Mouse (Mus musculus): Measurements from ENCODE around the gene H1foo.
A peak's percentile ranks its signal among the peaks of the same experiment; 100 is the strongest.

H1foo gene

DNA sequence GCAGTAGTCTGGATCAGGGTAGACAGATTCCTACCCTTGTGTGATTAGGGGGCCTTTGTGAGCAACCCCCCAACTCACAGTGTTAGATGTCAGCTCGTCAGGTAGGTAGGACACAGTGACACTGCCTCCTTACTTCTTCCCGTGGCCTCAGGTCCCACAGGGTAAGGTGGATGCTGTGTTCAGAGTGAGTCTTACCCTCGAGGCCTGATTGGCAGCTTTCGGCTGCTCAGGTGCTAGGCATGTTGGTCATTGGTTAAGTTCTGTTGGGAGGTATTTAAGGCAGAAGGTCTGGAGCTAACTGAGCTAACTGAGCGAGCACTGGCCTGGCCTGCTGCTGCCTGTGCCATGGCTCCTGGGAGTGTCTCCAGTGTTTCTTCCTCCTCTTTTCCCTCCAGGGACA, at the start of gene H1foo:
Gene H1foo, plus strand, starts transcription at position 301 of the 400 bp plus-strand sequence.
- no peak for DNase-seq (ENCODE audit: low spot score)

DNA sequence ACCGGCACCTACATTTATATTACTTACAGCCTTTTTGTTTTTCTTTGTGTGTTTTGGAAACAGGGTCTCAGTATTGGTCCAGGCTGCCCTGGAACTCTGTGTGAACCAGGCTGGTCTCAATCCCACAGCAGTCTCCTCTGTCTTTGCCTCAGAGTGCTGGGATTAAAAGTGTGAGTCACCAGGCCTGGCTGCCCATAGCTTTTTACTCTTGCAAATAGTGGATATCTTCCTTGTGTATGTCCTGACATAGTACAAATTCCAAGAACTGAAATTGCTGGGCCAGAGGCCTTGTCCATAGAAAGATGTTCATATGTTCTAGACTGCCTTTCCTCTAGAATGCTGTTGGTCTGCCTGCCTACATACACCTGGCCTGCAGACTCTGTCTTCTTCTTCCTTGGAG, 48.4 kb upstream of the H1foo start:
- DNase-seq (ENCODE audit: low spot score) = no peak

DNA sequence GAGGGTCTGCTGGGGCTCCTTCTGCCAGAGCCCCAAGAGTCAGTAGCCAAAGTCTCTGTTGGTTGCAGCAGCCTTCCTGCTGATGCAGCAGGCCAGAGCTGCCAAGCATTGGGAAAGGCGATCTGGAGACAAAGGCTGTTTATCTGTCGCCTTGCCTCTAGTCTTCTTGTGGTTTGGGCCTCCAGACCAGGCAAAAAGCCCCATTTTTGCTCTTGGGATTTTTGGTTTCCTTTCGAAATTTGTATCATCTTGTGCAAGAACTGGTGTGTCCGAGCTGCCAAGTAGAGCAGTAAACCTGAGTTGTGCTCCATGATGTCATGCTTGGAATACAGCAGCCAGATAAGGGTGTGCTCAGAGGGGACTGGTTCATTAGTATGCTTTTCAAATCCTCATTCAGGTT, 47.6 kb upstream of the H1foo start:
- peak; percentile 49 for DNase-seq (ENCODE audit: low spot score)

DNA sequence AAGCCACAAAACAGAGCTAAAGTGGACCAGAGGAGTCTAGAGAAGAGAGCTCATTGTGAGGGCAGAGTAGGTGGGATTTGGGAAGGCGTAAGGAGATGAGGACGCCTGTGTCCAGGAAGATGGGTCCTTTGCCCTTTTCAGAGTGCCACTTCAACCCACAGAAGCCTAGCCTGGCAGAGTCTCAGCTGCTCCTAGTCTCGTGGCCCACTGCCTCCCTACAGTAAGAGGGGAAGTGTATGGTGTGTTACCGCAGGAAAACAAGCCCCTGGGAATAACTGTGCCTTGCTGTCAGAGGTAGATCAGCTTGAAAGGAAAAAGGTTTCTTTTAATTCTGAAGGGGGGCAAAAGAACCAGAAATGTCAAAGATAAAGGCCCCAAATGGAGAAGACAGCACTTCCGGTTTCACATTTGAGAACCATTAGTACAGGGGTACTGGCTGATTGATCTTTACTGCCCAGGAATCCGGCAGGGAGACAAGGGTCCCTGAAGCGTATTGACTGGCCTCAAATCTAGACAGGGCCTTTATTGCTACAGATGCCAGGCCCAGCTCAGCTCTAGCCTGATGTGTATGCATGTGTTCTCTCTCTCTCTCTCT, 46.7 kb upstream of the H1foo start:
- DNase-seq (ENCODE audit: low spot score) = no peak

DNA sequence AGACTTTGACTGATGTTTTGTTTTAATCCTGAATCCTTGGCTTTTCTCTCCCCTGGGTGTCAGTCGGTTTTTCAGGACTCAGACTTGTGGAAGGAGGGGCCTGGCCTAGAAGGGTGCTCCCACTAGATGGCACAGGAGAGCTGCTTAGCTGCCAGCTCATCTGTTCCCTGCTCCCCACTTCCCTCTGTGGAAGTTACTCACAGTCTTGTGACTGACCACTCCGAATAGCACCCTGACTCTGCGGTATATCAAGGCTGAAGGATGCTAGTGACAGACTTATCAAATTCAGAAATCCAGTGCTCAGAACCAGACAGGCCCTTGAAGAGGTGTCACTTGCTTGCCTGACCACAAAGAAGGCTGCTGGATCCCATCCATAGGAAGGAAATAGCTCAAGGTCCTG, 43.7 kb upstream of the H1foo start:
- peak; percentile 76 for DNase-seq (ENCODE audit: low spot score)

DNA sequence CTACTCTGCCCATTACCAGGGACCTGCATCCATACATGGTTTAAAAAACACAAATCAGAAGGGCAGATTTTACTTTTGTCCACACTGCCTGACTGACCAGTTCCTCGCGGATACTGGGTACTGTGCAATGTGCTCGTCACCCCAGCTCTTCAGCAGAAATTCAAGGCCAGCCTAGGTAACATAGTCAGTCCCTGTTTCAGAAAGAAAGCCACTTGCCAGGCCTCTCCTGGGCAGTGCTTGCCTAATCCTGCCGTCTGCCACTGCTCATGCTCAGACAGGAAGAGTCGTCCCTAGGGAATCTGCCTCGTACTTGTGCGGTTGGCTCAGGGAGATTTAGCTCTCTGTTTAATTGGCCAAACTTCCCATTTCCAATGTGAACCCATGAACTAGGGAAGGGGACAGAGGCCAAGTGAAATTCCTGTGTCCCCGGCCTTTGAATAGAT, 43.2 kb upstream of the H1foo start:
- no peak for DNase-seq (ENCODE audit: low spot score)

DNA sequence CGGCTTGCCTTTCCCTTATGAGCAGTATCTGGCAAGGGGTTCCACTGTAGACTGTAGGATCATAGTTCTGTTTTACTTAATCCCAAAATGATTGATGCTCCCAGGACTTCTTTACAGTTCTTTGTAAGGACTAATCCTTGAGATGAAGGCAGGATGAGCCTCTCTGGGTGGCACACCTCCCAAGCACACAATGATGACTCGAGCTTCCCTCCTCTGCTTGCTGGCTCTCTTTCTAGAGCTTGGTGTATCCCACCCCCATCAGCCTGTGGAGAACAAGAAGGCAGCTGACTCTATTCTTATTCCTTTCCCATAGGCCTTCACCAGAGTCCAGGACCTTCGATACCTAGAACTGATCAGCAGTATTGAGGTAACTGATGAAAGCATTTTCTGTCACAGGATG, 42.2 kb upstream of the H1foo start:
- DNase-seq (ENCODE audit: low spot score) = no peak

DNA sequence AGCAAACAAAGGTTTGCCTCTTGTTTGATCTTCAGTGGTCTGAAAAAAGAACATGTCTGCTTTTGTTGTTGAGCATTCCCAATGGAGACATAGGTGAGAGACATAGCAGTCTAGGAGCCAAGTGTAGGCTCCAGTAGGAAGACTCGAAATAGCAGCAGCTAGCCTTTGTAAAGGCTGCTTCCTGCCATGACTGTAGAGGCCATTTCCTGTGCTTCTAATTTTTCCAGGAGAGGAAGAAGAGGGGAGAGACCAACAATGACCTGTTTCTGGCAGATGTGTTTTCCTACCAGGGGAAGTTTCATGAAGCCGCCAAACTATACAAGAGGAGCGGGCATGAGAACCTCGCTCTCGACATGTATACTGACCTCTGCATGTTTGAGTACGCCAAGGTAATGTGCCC, 39.2 kb upstream of the H1foo start:
- no peak for DNase-seq (ENCODE audit: low spot score)

DNA sequence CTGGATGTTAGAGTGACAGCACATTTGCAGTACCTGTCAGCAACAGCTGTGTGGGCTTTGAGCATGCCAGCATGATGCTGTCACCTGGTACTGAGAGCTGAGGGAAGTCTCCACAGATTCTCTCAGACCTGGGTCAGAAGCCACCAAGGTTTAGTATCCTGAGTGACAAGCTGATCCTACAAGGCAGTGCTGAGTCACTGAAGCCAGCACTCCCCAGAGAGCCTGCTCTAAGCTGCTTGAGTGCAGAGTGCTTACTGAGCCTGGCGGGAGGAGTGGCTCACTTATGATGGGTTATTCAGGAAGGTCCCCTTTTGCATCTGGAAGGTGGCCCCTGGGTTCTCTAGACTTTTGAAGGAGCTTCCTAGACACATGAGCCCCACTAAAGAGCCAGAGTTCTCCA, 38.3 kb upstream of the H1foo start:
- DNase-seq (ENCODE audit: low spot score) = no peak

DNA sequence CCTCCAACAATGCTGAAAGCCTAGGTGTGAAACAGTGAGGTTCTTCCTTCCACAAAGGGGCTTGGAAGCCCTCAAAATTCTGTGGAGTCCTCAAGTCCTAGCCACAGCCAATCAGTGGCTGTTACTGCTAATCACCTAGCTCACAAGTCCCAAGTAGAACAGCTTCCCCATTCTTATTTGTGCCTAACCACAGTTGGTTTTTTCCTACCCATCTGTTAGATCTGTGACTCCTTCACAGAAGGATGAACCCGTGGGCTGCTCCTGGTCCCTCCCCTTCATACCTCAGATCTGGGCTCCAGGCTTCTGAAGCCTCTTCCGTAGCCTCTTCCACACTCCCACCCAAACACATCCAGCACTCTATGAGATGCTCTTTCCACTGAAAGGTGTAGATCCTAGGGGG, 37.9 kb upstream of the H1foo start:
- no peak for DNase-seq (ENCODE audit: low spot score)

DNA sequence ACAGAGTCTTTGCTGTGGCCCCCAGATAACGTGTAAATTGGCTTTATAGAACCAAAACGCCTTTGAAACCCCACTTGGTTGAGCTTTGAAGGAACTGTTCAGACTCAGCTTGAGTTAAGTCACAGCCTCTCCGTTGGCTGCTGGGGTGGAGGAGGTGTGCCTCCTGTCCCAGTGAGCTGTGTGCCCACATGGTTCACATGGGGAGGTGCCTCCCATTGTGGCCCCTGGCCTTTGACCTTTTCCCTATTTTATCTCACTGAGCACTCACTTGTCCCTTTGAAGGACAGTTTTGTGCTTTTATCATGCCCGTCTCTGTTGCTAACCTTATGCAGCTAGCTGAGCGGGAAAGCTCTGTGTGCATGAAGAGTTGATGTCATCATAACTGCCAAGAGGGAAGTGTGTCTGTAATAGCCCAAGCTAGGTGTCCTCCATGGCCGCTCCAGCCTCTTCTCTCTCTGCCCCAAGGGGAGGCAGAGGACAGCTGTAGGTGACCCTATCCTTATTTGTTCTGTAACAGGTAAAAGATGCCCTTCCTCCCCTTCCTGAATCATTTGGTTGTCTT, 36.2 kb upstream of the H1foo start:
- DNase-seq (ENCODE audit: low spot score) = no peak

DNA sequence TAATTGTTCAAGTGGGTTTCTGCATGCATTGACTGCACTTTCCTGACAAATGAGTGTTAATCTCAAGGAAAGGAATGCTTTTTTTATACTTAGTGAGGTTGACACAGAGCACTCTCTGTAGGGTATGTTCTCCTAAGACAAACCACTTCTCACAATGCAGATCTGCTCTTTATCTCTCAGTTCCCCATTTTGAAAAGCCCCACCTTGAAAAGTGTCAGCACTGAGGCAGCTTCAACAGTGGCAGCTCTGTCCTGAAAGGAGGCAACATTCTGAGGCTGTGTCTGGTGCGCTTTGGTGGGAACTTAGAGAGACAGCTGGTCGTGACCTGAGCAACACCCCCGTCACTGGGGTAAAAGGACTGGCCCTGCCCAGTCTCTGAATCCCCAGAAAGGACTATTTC, 35.7 kb upstream of the H1foo start:
- DNase-seq (ENCODE audit: low spot score) = no peak

DNA sequence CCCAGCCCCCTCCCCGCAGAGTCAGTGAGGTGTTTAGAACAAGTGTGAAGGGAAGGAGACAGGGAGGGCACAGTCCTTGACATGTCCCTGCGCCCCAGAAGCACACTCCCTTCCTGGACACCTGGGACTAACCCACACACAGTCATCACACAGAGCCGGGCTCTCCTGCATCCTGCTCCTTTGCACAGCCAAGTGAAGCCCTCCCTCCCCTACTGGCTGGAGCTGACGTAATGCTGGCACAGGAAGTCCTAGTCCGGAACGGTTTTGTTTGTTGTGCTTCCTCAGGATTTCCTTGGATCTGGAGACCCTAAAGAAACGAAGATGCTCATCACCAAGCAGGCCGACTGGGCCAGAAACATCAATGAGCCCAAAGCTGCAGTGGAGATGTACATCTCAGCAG, 34.8 kb upstream of the H1foo start:
- no peak for DNase-seq (ENCODE audit: low spot score)

DNA sequence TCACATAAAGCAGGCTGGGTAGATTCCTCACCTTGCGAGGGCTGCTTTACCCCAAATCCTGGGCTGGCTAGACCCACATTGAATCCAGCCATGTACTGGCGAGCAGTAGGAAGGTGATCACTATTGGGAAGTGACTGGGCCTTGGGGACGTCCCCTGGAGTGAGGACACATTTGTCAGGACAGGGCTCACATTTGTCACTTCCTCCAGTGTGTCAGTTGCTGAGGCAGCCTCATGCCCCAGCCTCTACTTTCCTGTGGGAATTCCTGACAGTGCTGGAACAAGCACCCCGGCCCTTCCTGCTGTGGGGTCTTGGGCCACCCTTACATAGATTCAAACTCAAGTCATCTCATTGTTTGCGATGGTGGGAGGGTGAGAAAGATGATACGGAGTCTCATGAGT, 33.0 kb upstream of the H1foo start:
- DNase-seq (ENCODE audit: low spot score) = no peak

DNA sequence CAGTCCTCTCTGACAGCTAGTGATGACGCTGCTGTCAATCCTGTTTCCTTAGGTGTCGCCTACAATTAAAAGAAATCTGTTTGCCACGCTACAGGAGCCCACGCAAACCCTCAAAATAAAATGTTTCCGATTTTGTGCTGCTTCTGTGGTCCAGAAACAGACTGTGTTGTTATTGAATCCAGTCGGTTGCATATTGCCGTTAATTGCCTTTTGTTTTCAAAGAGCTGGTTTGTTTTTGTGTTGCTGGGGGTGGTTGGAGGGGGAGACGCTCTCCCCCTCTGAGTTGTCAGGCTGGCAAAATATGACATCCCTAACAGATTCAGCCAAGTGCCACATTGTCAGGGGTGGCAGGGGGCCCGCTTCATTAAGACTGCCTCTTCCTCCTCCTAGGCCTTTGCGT, 31.3 kb upstream of the H1foo start:
- DNase-seq (ENCODE audit: low spot score) = no peak

DNA sequence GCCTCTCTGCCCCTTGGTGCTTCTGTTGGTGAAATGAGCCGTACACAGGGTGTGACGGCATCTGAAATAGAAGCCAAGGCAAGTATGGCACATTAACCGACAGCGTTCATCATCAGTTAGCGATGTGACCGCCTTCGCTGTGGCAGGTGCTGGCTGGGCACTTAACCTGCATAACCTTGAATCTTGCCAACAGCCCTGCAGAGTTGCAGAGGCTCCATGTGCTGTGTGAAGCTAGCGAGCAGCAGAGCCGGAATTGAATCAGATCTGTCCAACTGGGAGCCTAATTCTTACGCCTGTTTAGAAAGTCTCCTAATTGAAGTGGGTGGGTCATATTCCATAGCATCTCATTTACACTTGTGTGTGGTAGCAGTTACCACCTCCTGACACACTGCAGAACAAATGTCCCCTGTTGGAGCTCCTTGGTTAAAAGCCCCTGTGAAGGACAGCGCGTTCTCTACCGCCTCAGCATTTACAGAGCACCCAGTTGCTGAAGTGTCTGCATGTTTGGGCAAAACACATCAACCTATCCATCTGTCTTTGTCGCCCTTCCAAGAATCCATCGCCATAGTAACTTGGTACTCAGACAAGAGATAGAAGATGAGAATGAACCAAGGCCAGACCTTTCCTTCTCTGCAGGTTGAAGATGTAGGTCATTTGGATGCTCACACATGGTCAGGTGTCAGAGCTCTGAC, 30.1 kb upstream of the H1foo start:
- no peak for DNase-seq (ENCODE audit: low spot score)

DNA sequence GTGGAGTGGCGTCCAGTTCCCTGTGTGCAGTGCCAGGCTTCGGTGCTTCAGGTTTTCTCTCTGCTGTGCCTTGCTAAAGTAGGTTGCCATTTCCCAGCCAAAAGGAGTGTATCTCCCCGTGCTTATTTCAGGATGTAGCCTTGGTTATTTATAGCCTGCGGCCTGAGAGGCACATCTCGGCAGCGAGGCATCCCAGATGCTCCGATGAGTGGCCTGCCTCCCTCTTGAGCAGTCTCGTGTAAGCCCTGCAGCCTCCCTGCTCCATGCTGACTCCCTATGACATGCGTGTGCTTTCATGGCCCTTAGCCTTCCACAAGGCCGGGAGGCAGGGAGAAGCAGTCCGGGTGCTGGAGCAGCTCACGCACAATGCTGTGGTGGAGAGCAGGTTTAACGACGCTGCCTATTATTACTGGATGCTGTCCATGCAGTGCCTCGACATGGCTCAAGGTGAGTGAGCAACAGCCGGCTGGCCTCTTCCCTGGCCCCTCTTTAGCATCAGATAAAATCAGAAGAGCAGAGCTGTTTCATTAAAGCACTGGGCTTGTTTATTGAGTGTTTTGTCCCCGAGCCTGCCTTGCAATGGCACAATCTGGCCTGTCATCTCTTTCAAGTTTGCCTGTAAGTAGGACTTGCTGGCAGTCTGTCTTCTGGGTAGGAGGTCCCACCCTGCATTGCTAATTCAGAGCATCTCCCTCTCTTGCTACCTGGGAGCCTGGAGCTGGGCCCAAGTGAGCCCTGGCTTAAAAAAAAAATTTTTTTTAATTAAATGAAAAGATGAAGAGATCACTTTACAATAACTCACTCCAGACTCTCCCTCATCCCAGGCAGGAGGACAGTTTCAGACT, 28.9 kb upstream of the H1foo start:
- DNase-seq (ENCODE audit: low spot score) = no peak

DNA sequence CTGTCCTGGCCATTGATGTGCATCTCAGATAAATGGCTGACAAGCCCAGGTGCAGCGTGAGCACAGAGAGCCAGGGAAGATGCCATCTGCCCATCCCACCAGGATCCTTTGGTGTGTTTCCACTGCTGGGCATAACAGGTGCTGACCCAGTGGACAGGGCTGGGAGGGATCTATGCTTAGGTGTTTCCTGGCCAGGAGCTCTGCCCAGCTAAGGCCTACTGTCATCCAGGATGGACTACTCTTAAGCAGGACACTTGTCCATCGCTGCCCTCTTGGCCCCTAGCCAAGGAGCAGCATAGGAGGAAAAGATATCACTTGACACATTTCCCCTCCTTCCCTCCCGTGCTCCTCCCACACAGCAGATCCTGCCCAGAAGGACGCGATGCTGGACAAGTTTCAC, 28.1 kb upstream of the H1foo start:
- DNase-seq (ENCODE audit: low spot score) = no peak

DNA sequence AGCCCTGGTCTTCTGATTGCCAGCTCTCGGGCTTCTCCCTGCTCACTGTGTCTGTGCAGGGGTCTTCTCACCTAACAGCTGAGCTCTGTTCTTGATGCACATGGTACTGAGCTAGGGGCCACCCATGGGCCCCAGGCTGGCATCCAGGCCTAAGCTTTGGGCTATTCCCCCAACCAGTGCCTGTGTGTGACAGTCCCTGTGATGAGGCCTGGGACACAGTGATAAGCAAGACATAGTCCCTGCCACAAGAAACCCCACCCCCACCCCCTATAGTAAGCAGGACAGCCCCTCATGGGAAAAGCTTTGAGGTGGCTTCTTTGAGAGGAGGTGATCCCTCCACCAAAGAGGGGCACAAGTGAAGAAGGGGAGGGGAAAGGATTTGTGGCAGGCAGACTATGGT, 26.1 kb upstream of the H1foo start:
- DNase-seq (ENCODE audit: low spot score) = no peak

DNA sequence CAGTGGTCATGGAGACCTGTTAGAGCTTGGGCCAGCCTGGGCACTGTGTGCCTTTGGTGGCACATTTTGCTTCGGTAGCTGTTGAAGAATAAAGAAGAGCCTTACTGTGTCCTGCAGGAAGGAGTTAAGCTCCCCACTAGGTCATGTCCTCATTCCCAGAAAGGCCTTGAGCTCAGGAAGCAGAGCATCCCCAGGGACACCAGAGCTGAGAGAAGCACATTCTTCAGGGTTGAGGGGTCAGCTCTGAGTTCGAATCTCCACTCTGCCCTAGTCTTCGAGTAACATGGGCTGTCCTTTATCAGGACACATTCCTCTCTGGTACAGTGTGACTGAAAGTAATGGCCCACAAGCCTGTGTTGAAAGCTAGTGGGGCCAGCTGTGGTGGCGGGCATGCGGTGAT, 24.9 kb upstream of the H1foo start:
- DNase-seq (ENCODE audit: low spot score) = no peak

DNA sequence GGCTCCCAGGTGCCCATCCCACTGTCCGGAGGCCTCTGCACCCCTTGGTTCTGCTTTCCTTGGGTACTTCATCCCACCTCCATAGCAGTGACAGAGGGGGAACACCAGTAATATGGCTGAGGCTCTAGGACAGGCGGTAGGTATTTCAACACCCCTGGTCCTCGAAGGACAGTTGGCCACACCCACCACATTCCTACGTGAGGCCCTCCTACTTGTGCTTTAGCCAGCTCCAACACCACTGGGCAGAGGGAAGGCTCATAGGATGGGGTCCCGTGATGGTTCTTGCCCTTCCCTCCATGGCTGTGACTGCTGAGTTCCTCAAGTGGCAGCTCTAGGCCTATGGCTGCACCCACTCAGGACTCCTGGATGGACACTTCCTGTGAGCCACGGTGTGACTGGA, 19.9 kb upstream of the H1foo start:
- DNase-seq (ENCODE audit: low spot score) = no peak

DNA sequence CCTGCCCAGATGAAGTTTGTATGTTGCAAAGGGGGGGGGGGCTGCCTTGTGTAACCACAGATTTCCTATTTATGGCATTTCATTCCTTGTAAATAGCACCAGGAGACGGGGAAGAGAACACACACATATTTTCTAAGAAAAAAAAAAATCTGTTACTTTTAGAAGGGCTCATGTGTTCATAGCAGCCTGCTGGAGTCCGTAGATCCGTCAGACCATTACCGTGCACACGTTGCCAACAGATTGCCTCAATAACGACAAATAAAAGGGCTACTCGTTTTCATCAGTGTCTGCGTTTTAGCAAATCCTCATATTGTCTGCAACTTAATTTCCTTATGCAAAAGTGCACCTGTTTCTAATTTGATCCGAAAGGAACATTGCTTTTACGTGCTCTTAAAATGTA, 18.3 kb upstream of the H1foo start:
- DNase-seq (ENCODE audit: low spot score) = no peak

Data from urinary bladder, postnatal 14 days (tissue).